8 mouse cellular contexts compared by ENCODE assay signal in the genomic region with DNA sequence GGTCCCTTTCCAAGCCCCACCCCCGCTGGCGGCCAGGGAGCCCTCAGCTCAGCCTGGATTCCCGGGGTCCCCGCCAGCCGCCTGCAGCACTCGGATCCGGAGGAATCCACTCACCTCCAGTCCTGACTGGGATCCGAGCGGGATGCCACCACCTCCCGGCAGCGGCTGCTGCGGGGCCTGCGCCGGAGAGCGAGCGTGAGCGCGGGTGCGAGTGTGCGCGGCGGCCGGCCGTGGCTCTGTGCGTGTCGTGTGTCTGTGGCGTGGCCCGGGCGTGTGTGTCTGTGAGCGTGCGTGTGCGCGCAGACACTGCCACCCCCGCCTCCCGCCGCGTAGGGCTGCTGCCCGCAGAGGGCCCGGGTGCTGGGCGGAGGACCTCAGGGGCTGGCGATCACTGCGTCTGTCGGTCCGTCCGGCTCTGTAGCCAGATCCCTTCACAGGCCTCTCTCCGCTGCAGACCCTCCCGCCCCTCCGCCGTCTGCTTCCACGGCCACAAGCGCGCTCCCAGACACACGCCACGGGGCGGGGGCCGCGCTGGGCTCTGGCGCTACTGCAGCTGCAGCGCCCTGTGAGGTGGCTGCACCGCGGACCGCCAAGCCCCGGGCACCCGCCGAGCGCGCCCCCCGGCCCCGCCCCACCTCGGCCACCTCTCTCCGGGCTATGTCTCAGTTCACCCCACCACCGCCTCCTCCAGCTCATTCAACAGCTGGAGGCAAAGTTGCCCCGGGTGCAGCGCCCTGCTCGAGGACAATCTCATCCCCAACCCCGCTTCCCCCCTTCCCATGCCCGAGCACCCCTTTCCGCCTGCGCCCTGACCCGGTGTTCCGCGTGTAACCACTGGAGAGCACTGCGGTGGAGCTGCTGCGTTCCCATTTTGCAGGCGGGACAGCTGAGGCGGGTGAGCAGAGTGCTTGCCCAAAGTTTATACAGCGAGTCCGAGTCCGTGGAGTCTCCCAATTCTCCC. TPM values are rescaled to one million over a fixed set of nuclear protein-coding genes. Genes with fewer than 3 reads are reported as not detected.
A peak's percentile ranks its signal among the peaks of the same experiment; 100 is the strongest.
DNase-seq lines count a peak whose midpoint lies in the region; ATAC-seq lines count a peak whose summit lies in the region.

Gene Elfn2, minus strand, starts transcription at position 482 of the 961 bp plus-strand sequence.

- H3K36me3 ChIP-seq in heart, embryonic 10.5 days, result no peaks in the 10 kb centered on the region
- no peaks in the 10 kb centered on the region for H3K36me3 ChIP-seq in hindbrain, embryonic 16.5 days (ENCODE audit: control insufficient read depth, insufficient read depth, low read length)
- H3K36me3 ChIP-seq in liver, embryonic 12.5 days, result no peaks in the 10 kb centered on the region

- peak; percentile 17 for ATAC-seq in CD4-positive, CD25-positive, alpha-beta regulatory T cell, adult 4 months
- peak; percentile 72 for ATAC-seq in hindbrain, embryonic 16.5 days
- ATAC-seq in liver, embryonic 12.5 days, result no peak

- peak within 1 kb of the TSS; percentile 88 for H3K9ac ChIP-seq in hindbrain, embryonic 16.5 days (ENCODE audit: low read depth, low read length)
- H3K9ac ChIP-seq in liver, embryonic 12.5 days, result no peak within 1 kb of the TSS

- H3K4me2 ChIP-seq in hindbrain, embryonic 16.5 days (ENCODE audit: low read length), result peak within 1 kb of the TSS; percentile 89
- peak within 1 kb of the TSS; percentile 51 for H3K4me2 ChIP-seq in liver, embryonic 12.5 days

- H3K27ac ChIP-seq in heart, embryonic 10.5 days, result no peak within 1 kb of the TSS
- H3K27ac ChIP-seq in hindbrain, embryonic 16.5 days (ENCODE audit: low read depth, low read length), result peak within 1 kb of the TSS; percentile 88
- H3K27ac ChIP-seq in liver, embryonic 12.5 days, result no peak within 1 kb of the TSS

- DNase-seq in heart, embryonic 10.5 days (ENCODE audit: low spot score), result no peak
- no peak for DNase-seq in heart, adult 8-10 months (ENCODE audit: low spot score)
- DNase-seq in embryo, embryonic 9.5 days (ENCODE audit: extremely low spot score), result peak; percentile 19
- peak; percentile 69 for DNase-seq in right cerebral cortex, postnatal 4 days
- no peak for DNase-seq in spleen, adult 12 weeks (ENCODE audit: low spot score)

- peak within 1 kb of the TSS; percentile 64 for H3K4me3 ChIP-seq in heart, embryonic 10.5 days
- H3K4me3 ChIP-seq in hindbrain, embryonic 16.5 days (ENCODE audit: low read length), result peak within 1 kb of the TSS; percentile 70
- peak within 1 kb of the TSS; percentile 28 for H3K4me3 ChIP-seq in liver, embryonic 12.5 days

- peaks cover 29% of the 10 kb centered on the region for H3K4me1 ChIP-seq in heart, embryonic 10.5 days
- H3K4me1 ChIP-seq in hindbrain, embryonic 16.5 days (ENCODE audit: control insufficient read depth, insufficient read depth, low read depth, low read length), result peaks cover 33% of the 10 kb centered on the region
- peaks cover 18% of the 10 kb centered on the region for H3K4me1 ChIP-seq in liver, embryonic 12.5 days

- no peaks in the 10 kb centered on the region for H3K9me3 ChIP-seq in heart, embryonic 10.5 days
- H3K9me3 ChIP-seq in hindbrain, embryonic 16.5 days (ENCODE audit: control insufficient read depth, low read length), result no peaks in the 10 kb centered on the region
- H3K9me3 ChIP-seq in liver, embryonic 12.5 days (replicated peaks), result no peaks in the 10 kb centered on the region

- WGBS in heart, embryonic 10.5 days, result 2% methylated on average over 88 of the region's 89 CpGs
- 2% methylated on average over 72 of the region's 89 CpGs for WGBS in hindbrain, embryonic 16.5 days
- 4% methylated on average over 83 of the region's 89 CpGs for whole genome bisulfite sequencing in liver, embryonic 12.5 days (ENCODE audit: insufficient replicate concordance)

- H3K27me3 ChIP-seq in heart, embryonic 10.5 days (ENCODE audit: insufficient read depth, poor library complexity, severe bottlenecking), result peaks cover 88% of the 10 kb centered on the region
- H3K27me3 ChIP-seq in hindbrain, embryonic 16.5 days (replicated peaks; ENCODE audit: control insufficient read depth, insufficient read depth, low read length), result no peaks in the 10 kb centered on the region; the same call in 1 of the 2 replicates
- H3K27me3 ChIP-seq in liver, embryonic 12.5 days (replicated peaks), result peaks cover 93% of the 10 kb centered on the region

RNA-seq across cellular contexts. Expression of gene Elfn2, which starts in this region (rescaled TPM):
- 0.02 TPM in 1 of 2 replicates, not detected in the other for polyA plus RNA-seq in heart, embryonic 10.5 days (2016; fragmentation: Nextera tagmentation; extraction: Ambion mirVana)
- total RNA-seq in heart, adult 8-10 months (2022), result 1 to 10 TPM; 1.9 to 4.4 (median 2.5) TPM
- under 1 TPM in 1 of 2 experiments, not detected in 1; 0.10 TPM for polyA plus RNA-seq in CD4-positive, CD25-positive, alpha-beta regulatory T cell, adult 4 months (2017; shearing (Covaris generic))
- polyA plus RNA-seq in hindbrain, embryonic 16.5 days (2015; fragmentation: Nextera tagmentation; extraction: Ambion mirVana), result 11.6 and 13.3 TPM in 2 replicates
- not detected in 2 replicates for polyA plus RNA-seq in liver, embryonic 12.5 days (2016; fragmentation: Nextera tagmentation; extraction: Ambion mirVana)

Comparison
In these comparisons a context has a peak if more than half of its experiments do, and no peak if none do; other contexts are left out.
1. RNA of gene Elfn2 (polyA plus RNA-seq): 11.6 to 13.3 TPM in hindbrain, embryonic 16.5 days; 0.10 TPM in CD4-positive, CD25-positive, alpha-beta regulatory T cell, adult 4 months, 0.02 TPM in heart, embryonic 10.5 days and not detected in liver, embryonic 12.5 days; every median in the first group is over 10 times any median in the second.
2. Peak in ATAC-seq in CD4-positive, CD25-positive, alpha-beta regulatory T cell, adult 4 months; RNA of the gene not detected or under 1 TPM.
3. DNase-seq: peak in embryo, embryonic 9.5 days (single experiment) and right cerebral cortex, postnatal 4 days (single experiment); none in heart, embryonic 10.5 days (single experiment), heart, adult 8-10 months (single experiment) and spleen, adult 12 weeks (single experiment).
4. Peak in every context shown above with its lines, with median percentiles within 50 percentile points of each other: H3K4me3 ChIP-seq.